Mouse (Mus musculus): ENCODE measurements around the gene Rasgrf1. TPM values are rescaled to one million over a fixed set of nuclear protein-coding genes. Genes with fewer than 3 reads are reported as not detected.
"Not testable (repeated sequence)": the region's sequence is repeated elsewhere in the genome, so short reads cannot be mapped to it uniquely, and the experiment has no call there.

Gene Rasgrf1
- polyA plus RNA-seq, 1 experiment: 0.22 TPM

- DNase-seq: no peak
- no peak for TF ChIP-seq POLR2A (IDR thresholded peaks at IDR 0.05; ENCODE audit: control insufficient read depth, extremely low read depth, insufficient read depth, low read length, poor library complexity)
- no peak for TF ChIP-seq CTCF (IDR thresholded peaks at IDR 0.05; ENCODE audit: borderline replicate concordance, control insufficient read depth, extremely low read depth, insufficient read depth, low read length, poor library complexity)
- no peak overlapping the region for H3K4me3 ChIP-seq (ENCODE audit: control insufficient read depth, insufficient read depth, low read length)
- H3K27me3 ChIP-seq (ENCODE audit: control insufficient read depth, insufficient read depth, low read length): no peaks in the 10 kb centered on the region; the same call in 1 of the 2 replicates
- no peaks in the 10 kb centered on the region for H3K36me3 ChIP-seq (ENCODE audit: control insufficient read depth, insufficient read depth, low read length)
- no peak overlapping the region for H3K27ac ChIP-seq (ENCODE audit: control insufficient read depth, insufficient read depth, low read length)
- 91% methylated on average over 2 of the region's 2 CpGs for WGBS
- no peaks in the 10 kb centered on the region for H3K4me1 ChIP-seq (replicated peaks; ENCODE audit: control insufficient read depth, insufficient read depth, low read length)
Observed at GRCm38 (mm10) chr9:90056716-90057115, 147.0 kb downstream of the Rasgrf1 start.

- H3K27ac ChIP-seq (ENCODE audit: control insufficient read depth, insufficient read depth, low read length): peak overlapping the region; percentile 43; the same call in 1 of the 2 replicates
Observed at GRCm38 (mm10) chr9:90059828-90060573, 150.3 kb downstream of the Rasgrf1 start.

GRCm38 (mm10) chr9:90060574-90060875, 150.8 kb downstream of the Rasgrf1 start:
- no peaks in the 10 kb centered on the region for H3K4me1 ChIP-seq (replicated peaks; ENCODE audit: control insufficient read depth, insufficient read depth, low read length)
- H3K4me3 ChIP-seq (ENCODE audit: control insufficient read depth, insufficient read depth, low read length): no peak overlapping the region
- no peaks in the 10 kb centered on the region for H3K27me3 ChIP-seq (ENCODE audit: control insufficient read depth, insufficient read depth, low read length)
- no peak for DNase-seq
- H3K27ac ChIP-seq (ENCODE audit: control insufficient read depth, insufficient read depth, low read length): no peak overlapping the region
- WGBS: 84% methylated on average over 2 of the region's 2 CpGs
- TF ChIP-seq CTCF (IDR thresholded peaks at IDR 0.05; ENCODE audit: borderline replicate concordance, control insufficient read depth, extremely low read depth, insufficient read depth, low read length, poor library complexity) (no peak), POLR2A (IDR thresholded peaks at IDR 0.05; ENCODE audit: control insufficient read depth, extremely low read depth, insufficient read depth, low read length, poor library complexity) (no peak)
- no peaks in the 10 kb centered on the region for H3K36me3 ChIP-seq (ENCODE audit: control insufficient read depth, insufficient read depth, low read length)

More at GRCm38 (mm10) chr9:90059828-90060573, 150.3 kb downstream of the Rasgrf1 start:
- Histone ChIP-seq H3K4me3 (ENCODE audit: control insufficient read depth, insufficient read depth, low read length) (no peak overlapping the region), H3K4me1 (replicated peaks; ENCODE audit: control insufficient read depth, insufficient read depth, low read length) (no peaks in the 10 kb centered on the region), H3K27me3 (ENCODE audit: control insufficient read depth, insufficient read depth, low read length) (no peaks in the 10 kb centered on the region), H3K36me3 (ENCODE audit: control insufficient read depth, insufficient read depth, low read length) (no peaks in the 10 kb centered on the region)
- no peak for DNase-seq
- 24% methylated on average over 9 of the region's 9 CpGs for WGBS
- TF ChIP-seq POLR2A (IDR thresholded peaks at IDR 0.05; ENCODE audit: control insufficient read depth, extremely low read depth, insufficient read depth, low read length, poor library complexity) (no peak), CTCF (IDR thresholded peaks at IDR 0.05; ENCODE audit: borderline replicate concordance, control insufficient read depth, extremely low read depth, insufficient read depth, low read length, poor library complexity) (no peak)

GRCm38 (mm10) chr9:90060932-90061331, 151.2 kb downstream of the Rasgrf1 start:
- not testable (repeated sequence) for H3K27me3 ChIP-seq (ENCODE audit: control insufficient read depth, insufficient read depth, low read length); H3K27ac ChIP-seq (ENCODE audit: control insufficient read depth, insufficient read depth, low read length); H3K36me3 ChIP-seq (ENCODE audit: control insufficient read depth, insufficient read depth, low read length); DNase-seq; H3K4me1 ChIP-seq (replicated peaks; ENCODE audit: control insufficient read depth, insufficient read depth, low read length); H3K4me3 ChIP-seq (ENCODE audit: control insufficient read depth, insufficient read depth, low read length)
- WGBS: 78% methylated on average over 5 of the region's 5 CpGs

DNA sequence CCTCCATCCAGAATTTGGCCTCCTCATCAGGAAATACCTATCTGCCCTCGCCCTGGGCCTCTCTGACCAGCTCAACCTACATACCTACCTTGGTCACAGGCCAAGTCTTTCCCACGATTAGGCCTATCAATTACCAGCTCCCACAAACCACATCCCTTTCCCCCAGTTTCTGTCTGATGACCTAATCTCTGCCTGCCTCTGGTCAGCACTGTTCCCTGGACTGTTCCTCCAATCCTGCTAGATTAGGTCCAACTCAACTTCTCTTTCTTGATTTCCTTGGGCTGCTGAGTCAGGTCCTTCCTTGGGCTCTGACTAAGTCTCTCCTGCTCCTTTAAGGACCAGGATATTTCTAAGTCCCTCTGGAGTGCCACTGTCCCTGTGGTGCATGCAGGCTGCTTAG, 157.6 kb downstream of the Rasgrf1 start:
- H3K4me3 ChIP-seq (ENCODE audit: control insufficient read depth, insufficient read depth, low read length): no peak overlapping the region
- TF ChIP-seq POLR2A (IDR thresholded peaks at IDR 0.05; ENCODE audit: control insufficient read depth, extremely low read depth, insufficient read depth, low read length, poor library complexity) (no peak), CTCF (IDR thresholded peaks at IDR 0.05; ENCODE audit: borderline replicate concordance, control insufficient read depth, extremely low read depth, insufficient read depth, low read length, poor library complexity) (no peak)
- 47% methylated on average over 2 of the region's 2 CpGs for WGBS
- no peak overlapping the region for H3K27ac ChIP-seq (ENCODE audit: control insufficient read depth, insufficient read depth, low read length)
- no peaks in the 10 kb centered on the region for H3K4me1 ChIP-seq (replicated peaks; ENCODE audit: control insufficient read depth, insufficient read depth, low read length)
- no peaks in the 10 kb centered on the region for H3K36me3 ChIP-seq (ENCODE audit: control insufficient read depth, insufficient read depth, low read length)
- H3K27me3 ChIP-seq (ENCODE audit: control insufficient read depth, insufficient read depth, low read length): no peaks in the 10 kb centered on the region
- no peak for DNase-seq

DNA sequence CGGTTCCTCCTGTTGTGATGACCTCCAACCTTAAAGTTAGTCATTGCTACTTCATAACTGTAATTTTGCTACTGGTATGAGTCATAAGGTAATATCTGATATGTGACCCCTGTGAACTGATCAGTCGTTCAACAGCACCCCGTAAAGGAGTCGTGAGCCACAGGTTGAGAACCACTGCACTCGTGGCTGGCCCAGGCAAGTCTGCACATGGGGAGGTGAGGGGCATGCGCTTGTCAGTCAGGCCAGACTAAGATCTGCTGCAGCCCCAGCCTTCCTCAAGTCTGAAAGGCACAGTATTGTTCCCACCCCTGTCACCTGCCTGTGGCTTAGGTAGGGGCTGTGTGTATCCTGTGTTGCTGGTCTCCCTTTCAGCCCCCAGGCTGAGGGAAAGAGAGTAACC, 159.1 kb downstream of the Rasgrf1 start:
- TF ChIP-seq POLR2A (IDR thresholded peaks at IDR 0.05; ENCODE audit: control insufficient read depth, extremely low read depth, insufficient read depth, low read length, poor library complexity): no peak
- no peaks in the 10 kb centered on the region for H3K27me3 ChIP-seq (ENCODE audit: control insufficient read depth, insufficient read depth, low read length)
- no peak overlapping the region for H3K4me3 ChIP-seq (ENCODE audit: control insufficient read depth, insufficient read depth, low read length)

GRCm38 (mm10) chr9:90069485-90069884, 159.8 kb downstream of the Rasgrf1 start:
- WGBS: 86% methylated on average over 7 of the region's 7 CpGs
- no peak for TF ChIP-seq CTCF (IDR thresholded peaks at IDR 0.05; ENCODE audit: borderline replicate concordance, control insufficient read depth, extremely low read depth, insufficient read depth, low read length, poor library complexity)
- TF ChIP-seq POLR2A (IDR thresholded peaks at IDR 0.05; ENCODE audit: control insufficient read depth, extremely low read depth, insufficient read depth, low read length, poor library complexity): no peak
- no peak overlapping the region for H3K27ac ChIP-seq (ENCODE audit: control insufficient read depth, insufficient read depth, low read length)
- no peaks in the 10 kb centered on the region for H3K4me1 ChIP-seq (replicated peaks; ENCODE audit: control insufficient read depth, insufficient read depth, low read length)
- no peak overlapping the region for H3K4me3 ChIP-seq (ENCODE audit: control insufficient read depth, insufficient read depth, low read length)
- no peak for DNase-seq
- H3K27me3 ChIP-seq (ENCODE audit: control insufficient read depth, insufficient read depth, low read length): no peaks in the 10 kb centered on the region
- H3K36me3 ChIP-seq (ENCODE audit: control insufficient read depth, insufficient read depth, low read length): no peaks in the 10 kb centered on the region

More for the DNA sequence above, 159.1 kb downstream of the Rasgrf1 start:
- 95% methylated on average over 6 of the region's 6 CpGs for WGBS
- Histone ChIP-seq H3K4me1 (replicated peaks; ENCODE audit: control insufficient read depth, insufficient read depth, low read length) (no peaks in the 10 kb centered on the region), H3K27ac (ENCODE audit: control insufficient read depth, insufficient read depth, low read length) (no peak overlapping the region), H3K36me3 (ENCODE audit: control insufficient read depth, insufficient read depth, low read length) (no peaks in the 10 kb centered on the region)
- no peak for DNase-seq

Data from thymus, adult 2 months (tissue).